Mouse (Mus musculus): ENCODE data around the gene Car6. TPM values are rescaled to one million over a fixed set of nuclear protein-coding genes. Genes with fewer than 3 reads are reported as not detected.

Car6 gene
- polyA plus RNA-seq, 1 experiment from 2014 or later: 0.33 TPM

DNA sequence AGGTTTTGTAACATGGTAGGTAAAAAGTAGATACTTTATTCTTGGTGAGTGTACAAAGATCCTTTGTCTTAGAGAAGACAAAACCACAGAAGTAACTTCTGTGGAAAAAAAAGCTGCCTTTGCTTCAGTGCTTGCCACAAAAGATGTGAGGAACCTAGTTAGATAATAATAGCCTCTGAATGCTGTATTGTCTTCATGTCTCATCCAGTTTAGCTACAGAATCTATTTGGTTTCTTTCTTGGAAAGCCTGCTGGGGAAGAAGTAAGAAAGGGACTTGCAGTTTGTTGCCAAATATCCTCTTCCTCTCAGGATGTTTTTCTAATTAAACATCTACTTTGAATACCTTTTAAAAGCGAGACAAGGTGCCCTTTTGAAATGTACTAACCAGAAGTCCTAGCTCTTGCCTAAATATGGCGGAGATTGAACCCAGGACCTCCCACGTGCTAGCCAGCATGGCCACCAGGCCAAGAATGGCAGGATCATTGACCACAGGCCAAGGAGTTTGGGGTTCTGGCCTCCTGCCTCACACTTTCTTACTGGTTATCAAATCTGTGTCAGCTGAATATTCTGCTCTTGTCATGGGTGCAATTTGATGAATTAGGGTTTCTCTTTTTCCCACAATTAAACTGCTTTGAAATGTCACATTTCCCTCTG is 37.4 kb upstream of the Car6 start:
- peaks cover 48% of the 10 kb centered on the region for H3K4me1 ChIP-seq (replicated peaks)
- no peaks in the 10 kb centered on the region for H3K27me3 ChIP-seq
- ATAC-seq (ENCODE audit: insufficient number of reproducible peaks, insufficient read depth, low FRiP score, low TSS enrichment, low read depth): no peak
- peaks cover 42% of the 10 kb centered on the region for H3K36me3 ChIP-seq
- WGBS: 4% methylated on average over 3 of the region's 3 CpGs
- H3K9ac ChIP-seq (replicated peaks): peak overlapping the region; percentile 85
- H3K4me3 ChIP-seq (replicated peaks): peak overlapping the region; percentile 72
- H3K4me2 ChIP-seq: peak overlapping the region; percentile 84
- H3K9me3 ChIP-seq: no peaks in the 10 kb centered on the region
- peak overlapping the region; percentile 99 for H3K27ac ChIP-seq

DNA sequence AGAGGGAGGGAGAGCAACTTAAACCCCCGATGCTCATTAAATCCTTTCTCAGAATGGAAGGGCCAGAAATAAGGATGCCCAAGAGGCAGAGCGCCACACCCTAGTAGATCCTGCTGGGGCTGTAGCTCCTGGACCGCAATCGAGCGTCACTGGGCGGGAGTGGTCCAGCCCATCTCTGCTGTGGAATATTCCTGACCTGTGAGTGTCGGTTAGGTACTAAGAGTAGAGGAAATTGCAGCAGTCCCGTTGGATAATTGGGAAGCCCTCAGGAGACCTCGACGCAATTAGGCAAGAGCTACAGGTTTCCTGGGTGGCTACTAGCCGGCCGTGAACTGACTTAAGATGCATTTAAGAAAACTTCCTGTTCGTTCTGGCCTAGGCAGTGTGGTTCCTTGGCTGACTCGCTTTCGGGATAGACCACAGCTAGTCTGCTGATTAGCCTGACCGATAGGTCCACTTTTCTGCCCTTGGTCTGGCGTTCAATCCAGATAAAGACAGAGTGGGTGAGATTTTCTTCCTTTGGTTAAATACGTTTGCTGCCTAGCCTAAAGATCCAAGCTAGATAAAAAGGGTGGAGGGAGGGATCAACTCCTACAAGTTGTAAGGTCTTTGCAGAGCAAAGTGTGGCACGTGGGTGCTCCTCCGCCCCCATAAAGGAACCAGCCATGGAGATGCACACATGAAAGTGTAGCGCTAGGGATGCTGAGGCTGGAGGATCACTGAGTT is 36.7 kb upstream of the Car6 start:
- peaks cover 48% of the 10 kb centered on the region for H3K4me1 ChIP-seq (replicated peaks)
- H3K9me3 ChIP-seq: no peaks in the 10 kb centered on the region
- H3K4me2 ChIP-seq: peak overlapping the region; percentile 84
- peak overlapping the region; percentile 85 for H3K9ac ChIP-seq (replicated peaks)
- H3K27me3 ChIP-seq: no peaks in the 10 kb centered on the region
- H3K4me3 ChIP-seq (replicated peaks): peak overlapping the region; percentile 72
- WGBS: under 1% methylated on average over 21 of the region's 21 CpGs
- peak overlapping the region; percentile 99 for H3K27ac ChIP-seq
- no peak for ATAC-seq (ENCODE audit: insufficient number of reproducible peaks, insufficient read depth, low FRiP score, low TSS enrichment, low read depth)
- peaks cover 34% of the 10 kb centered on the region for H3K36me3 ChIP-seq

DNA sequence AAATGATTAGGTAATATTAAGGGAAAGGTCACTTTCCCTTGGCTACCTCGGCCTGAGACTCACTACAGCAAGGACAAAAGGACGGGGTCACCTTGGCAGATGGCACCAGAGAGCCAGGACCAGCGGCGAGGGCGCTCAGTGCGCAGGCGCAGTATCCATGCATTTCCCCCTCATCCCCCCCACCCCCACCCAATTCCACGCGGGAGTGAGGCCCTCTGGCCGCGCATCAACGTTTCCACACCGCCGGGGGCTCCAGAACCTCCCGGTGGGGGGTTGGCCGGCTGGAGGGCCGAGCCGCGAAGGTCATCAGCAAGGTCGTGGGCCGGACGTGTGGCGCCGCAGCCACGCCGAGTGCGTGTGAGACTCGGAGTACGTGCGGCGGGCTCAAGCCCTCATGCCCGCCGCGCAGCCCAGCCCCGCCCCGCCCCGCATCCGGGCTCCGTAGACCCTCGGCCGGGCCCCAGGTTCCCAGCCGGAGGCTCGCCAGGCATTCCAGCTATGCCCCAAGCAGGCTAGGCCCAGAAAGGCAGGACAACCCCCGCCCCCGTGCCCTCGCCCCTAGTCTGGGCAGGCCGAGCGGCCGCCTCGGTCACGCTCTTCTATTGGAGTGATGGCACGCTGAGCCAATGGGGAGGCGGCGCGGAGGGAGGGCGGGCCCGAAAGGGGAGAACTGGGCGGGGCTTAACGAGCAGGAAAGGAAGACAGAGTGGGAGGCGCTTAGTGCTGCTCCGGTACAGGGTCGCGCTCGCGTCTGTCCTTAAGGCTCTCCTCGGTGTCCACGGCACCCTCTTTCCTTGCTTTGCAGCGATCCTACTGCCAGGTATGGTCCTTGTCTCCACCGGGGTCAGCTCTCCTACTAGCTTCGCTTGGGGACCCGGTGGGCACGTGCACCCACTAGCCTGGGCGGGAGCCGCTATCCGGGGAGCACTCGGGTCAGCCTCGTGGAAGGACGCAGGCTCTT is 35.7 kb upstream of the Car6 start, which contains the start of gene Eno1:
Eno1 (plus strand) TSS at position 201 of the 961 bp plus-strand sequence.
- Histone ChIP-seq H3K4me1 (replicated peaks) (peaks cover 47% of the 10 kb centered on the region), H3K4me2 (peak within 1 kb of the TSS; percentile 84)
- peak; percentile 98 for ATAC-seq (ENCODE audit: insufficient number of reproducible peaks, insufficient read depth, low FRiP score, low TSS enrichment, low read depth)

DNA sequence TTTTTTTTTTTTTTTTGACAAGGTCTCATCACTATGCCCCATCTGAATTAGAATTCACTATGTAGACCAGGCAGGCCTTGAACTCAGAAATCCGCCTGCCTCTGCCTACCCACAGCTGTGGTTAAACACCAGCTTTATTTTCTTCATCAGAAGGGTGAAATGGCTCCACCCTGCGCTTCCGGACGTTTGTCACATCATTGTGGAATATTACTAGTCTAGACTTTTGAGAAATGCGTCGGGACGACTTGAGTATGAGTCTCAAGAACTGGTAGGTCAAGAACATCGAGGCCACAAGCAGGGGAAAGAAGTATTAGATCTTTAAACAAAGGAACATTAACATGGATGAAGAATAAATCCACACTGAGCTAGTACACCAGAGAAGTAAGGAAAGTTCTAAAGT is 34.9 kb upstream of the Car6 start:
- peak overlapping the region; percentile 72 for H3K4me3 ChIP-seq (replicated peaks)
- H3K27me3 ChIP-seq: no peaks in the 10 kb centered on the region
- H3K27ac ChIP-seq: peak overlapping the region; percentile 99
- H3K9ac ChIP-seq (replicated peaks): peak overlapping the region; percentile 82
- H3K9me3 ChIP-seq: no peaks in the 10 kb centered on the region
- no peak for ATAC-seq (ENCODE audit: insufficient number of reproducible peaks, insufficient read depth, low FRiP score, low TSS enrichment, low read depth)
- peak overlapping the region; percentile 55 for H3K4me2 ChIP-seq
- WGBS: 80% methylated on average over 8 of the region's 8 CpGs
- peaks cover 47% of the 10 kb centered on the region for H3K4me1 ChIP-seq (replicated peaks)
- peaks cover 17% of the 10 kb centered on the region for H3K36me3 ChIP-seq

More for the DNA sequence above, 35.7 kb upstream of the Car6 start, which contains the start of gene Eno1:
- H3K4me3 ChIP-seq (replicated peaks): peak within 1 kb of the TSS; percentile 72
- no peaks in the 10 kb centered on the region for H3K27me3 ChIP-seq
- H3K27ac ChIP-seq: peak within 1 kb of the TSS; percentile 99
- H3K9ac ChIP-seq (replicated peaks): peak within 1 kb of the TSS; percentile 85
- WGBS: under 1% methylated on average over 75 of the region's 78 CpGs
- no peaks in the 10 kb centered on the region for H3K9me3 ChIP-seq
- peaks cover 24% of the 10 kb centered on the region for H3K36me3 ChIP-seq

DNA sequence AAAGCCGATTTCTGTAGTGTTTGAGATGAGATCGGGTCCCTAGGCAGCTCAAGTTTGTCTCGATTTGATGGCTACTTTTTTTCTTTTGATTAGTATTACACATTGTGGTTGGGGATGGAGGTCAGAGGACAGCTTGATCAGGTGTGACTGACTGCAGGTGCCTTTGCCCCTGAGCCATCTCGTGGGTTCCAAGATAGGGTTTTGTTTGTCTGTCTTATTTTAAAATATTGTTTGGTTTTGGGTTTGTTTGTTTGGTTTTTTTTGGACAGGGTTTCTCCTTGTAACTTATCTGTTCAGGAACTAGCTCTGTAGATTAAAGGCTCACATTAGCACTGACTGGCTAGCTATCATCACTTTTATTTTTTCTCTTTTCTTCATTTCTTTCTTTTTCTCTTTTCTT is 34.5 kb upstream of the Car6 start:
- WGBS: 81% methylated on average over 4 of the region's 4 CpGs
- H3K4me3 ChIP-seq (replicated peaks): no peak overlapping the region
- peaks cover 48% of the 10 kb centered on the region for H3K4me1 ChIP-seq (replicated peaks)
- H3K36me3 ChIP-seq: peaks cover 13% of the 10 kb centered on the region; the same call in 1 of the 2 replicates
- no peak overlapping the region for H3K4me2 ChIP-seq
- H3K9me3 ChIP-seq: no peaks in the 10 kb centered on the region
- peak overlapping the region; percentile 64 for H3K27ac ChIP-seq
- H3K27me3 ChIP-seq: no peaks in the 10 kb centered on the region
- no peak for ATAC-seq (ENCODE audit: insufficient number of reproducible peaks, insufficient read depth, low FRiP score, low TSS enrichment, low read depth)
- no peak overlapping the region for H3K9ac ChIP-seq (replicated peaks)

DNA sequence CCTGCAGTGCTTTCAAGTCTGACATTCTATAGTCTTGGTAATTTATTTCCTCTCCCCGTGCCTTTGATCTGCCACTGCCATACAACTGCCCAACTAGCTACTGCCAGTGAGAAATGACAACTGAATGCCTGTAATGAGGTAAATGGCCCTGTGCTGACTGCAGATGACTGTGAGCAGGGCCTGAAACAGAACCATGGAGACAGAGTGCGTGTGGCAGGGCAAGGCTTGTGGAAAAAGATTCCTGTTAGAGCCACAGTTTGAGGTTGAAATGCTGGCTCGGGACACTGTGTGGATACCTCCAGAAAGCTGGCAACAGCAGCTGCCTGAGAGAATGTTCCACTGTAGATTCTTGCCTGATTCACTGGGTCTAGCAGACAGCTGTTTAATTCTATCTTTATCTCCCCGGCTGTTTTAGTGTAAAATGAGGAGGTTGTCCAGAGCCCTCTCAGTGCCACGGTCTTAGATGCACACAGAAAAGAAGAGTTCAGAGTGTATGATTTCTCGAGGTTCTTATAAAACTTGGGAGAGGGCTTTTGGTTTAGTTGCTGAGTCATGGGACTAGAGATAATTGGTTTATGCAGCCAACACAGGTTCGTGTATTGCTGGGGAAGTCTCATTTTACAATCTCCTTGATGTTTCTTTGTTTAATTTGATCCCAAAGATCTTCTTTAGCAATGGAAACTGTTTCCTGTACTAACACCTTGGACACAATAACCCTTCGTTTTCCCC is 33.6 kb upstream of the Car6 start:
- no peak overlapping the region for H3K9ac ChIP-seq (replicated peaks)
- H3K4me1 ChIP-seq (replicated peaks): peaks cover 50% of the 10 kb centered on the region
- H3K4me2 ChIP-seq: no peak overlapping the region
- H3K36me3 ChIP-seq: peaks cover 6% of the 10 kb centered on the region; the same call in 1 of the 2 replicates
- no peak for ATAC-seq (ENCODE audit: insufficient number of reproducible peaks, insufficient read depth, low FRiP score, low TSS enrichment, low read depth)
- peak overlapping the region; percentile 73 for H3K27ac ChIP-seq
- H3K9me3 ChIP-seq: no peaks in the 10 kb centered on the region
- H3K4me3 ChIP-seq (replicated peaks): no peak overlapping the region
- WGBS: 23% methylated on average over 8 of the region's 8 CpGs
- no peaks in the 10 kb centered on the region for H3K27me3 ChIP-seq

DNA sequence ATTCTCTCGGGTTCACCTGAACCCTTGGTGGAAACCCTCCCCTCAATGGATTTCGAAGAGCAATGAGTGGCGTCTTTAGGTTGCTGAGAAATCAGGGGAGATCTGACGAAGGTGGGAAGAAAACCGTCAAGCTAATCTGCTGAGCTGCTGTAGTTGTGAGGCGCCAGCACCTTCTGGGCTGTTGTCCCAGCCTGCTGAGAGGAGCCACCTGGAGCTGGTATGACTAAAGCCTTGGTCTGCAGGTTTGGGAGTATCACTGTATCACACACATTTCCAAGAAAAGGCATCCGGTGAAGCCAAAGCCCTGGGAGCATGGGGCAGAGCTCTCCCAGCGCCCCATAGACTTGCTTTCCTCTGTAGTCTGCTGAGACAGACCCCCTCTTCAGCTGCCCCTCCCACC is 30.7 kb upstream of the Car6 start:
- Histone ChIP-seq H3K4me1 (replicated peaks) (peaks cover 51% of the 10 kb centered on the region), H3K9ac (replicated peaks) (no peak overlapping the region)
- no peak for ATAC-seq (ENCODE audit: insufficient number of reproducible peaks, insufficient read depth, low FRiP score, low TSS enrichment, low read depth)

DNA sequence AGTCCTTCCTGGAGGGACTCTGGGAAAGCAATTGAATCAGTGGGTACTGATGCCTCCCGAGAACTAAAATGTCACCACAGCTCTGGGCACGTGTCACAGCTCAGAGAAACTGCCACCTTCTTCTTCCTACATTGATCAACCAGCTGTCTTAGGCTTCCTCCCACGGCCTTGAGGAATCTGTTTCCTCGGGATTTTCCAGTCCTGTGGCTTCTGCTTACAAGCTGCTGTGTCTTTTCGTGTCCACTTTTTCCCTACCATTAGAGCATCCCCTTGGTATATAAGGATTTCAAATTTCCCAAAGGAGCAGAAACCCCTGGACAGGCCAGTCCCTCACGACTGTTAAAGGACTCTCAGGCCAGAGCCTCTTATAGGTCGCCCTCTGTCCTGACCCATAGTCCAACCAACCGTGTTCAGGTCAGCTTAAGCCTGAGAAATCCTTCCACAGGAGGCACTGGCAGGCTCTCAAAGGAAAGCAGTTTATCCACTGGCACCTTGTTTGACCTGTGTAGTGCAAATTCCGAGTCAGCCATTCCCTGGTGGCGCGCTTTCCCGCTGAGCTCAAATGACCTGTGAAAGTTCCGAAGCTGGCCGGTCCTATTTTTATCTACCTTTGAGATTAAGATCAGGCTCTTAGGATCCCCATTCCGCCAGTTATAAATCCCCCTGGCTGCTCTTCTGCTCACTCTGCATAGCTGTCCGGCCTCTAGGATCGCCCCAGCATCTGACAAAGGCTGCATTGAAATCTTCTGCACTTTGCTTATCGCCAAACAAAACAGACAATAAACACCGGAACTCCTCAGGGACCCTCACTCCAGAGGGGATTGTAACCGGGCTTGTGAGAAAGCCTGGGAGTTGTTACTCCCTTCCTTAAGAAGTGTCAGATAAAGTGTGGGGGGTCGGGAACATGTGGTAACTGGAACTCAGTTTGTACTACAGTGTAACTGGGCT is 29.6 kb upstream of the Car6 start:
- WGBS: 9% methylated on average over 21 of the region's 21 CpGs
- Histone ChIP-seq H3K9me3 (no peaks in the 10 kb centered on the region), H3K27ac (peak overlapping the region; percentile 50; the same call in 1 of the 2 replicates), H3K4me1 (replicated peaks) (peaks cover 54% of the 10 kb centered on the region), H3K4me2 (peak overlapping the region; percentile 31), H3K27me3 (no peaks in the 10 kb centered on the region), H3K36me3 (no peaks in the 10 kb centered on the region), H3K9ac (replicated peaks) (peak overlapping the region; percentile 12; the same call in 1 of the 2 replicates), H3K4me3 (replicated peaks) (no peak overlapping the region)
- no peak for ATAC-seq (ENCODE audit: insufficient number of reproducible peaks, insufficient read depth, low FRiP score, low TSS enrichment, low read depth)

More for the DNA sequence above, 30.7 kb upstream of the Car6 start:
- Histone ChIP-seq H3K4me3 (replicated peaks) (no peak overlapping the region), H3K4me2 (no peak overlapping the region), H3K9me3 (no peaks in the 10 kb centered on the region), H3K36me3 (no peaks in the 10 kb centered on the region), H3K27me3 (no peaks in the 10 kb centered on the region), H3K27ac (no peak overlapping the region)
- 49% methylated on average over 8 of the region's 8 CpGs for WGBS

DNA sequence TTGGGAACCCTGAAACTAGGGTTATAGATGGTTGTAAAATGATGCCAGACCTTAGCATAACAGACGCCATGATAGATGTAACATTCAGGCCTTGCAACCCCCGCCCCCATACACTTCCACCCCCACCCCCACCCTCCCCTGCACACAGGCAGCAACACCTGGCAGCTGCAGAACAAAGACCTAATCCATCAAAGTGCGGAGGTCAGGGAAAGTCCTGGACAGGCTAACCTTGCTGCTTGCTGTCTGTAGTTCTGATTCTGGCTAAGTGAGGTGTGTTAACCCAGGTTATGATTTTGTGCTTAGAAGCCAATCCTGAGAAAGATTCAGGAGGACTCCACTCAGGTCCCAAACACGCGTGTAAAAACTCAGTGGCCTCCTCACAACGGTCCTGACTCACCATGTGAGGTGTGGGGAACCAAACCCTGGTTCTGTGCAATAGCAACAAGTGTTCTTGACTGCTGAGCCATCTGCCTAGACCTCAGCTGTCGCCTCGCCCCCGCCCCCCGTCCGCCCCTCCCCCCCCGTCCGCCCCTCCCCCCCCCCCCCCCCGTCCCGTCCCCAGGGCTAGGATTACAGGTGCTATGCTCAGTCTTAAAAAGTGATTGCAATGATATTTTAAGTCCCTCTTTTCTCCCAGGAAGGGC is 28.7 kb upstream of the Car6 start:
- H3K9me3 ChIP-seq: no peaks in the 10 kb centered on the region
- no peak for ATAC-seq (ENCODE audit: insufficient number of reproducible peaks, insufficient read depth, low FRiP score, low TSS enrichment, low read depth)
- no peak overlapping the region; the same call in 1 of the 2 replicates for H3K9ac ChIP-seq (replicated peaks)
- no peak overlapping the region for H3K4me2 ChIP-seq
- WGBS: 19% methylated on average over 10 of the region's 15 CpGs
- peak overlapping the region; percentile 50; the same call in 1 of the 2 replicates for H3K27ac ChIP-seq
- no peaks in the 10 kb centered on the region for H3K36me3 ChIP-seq
- no peak overlapping the region for H3K4me3 ChIP-seq (replicated peaks)
- H3K27me3 ChIP-seq: no peaks in the 10 kb centered on the region
- peaks cover 52% of the 10 kb centered on the region for H3K4me1 ChIP-seq (replicated peaks)

All from limb, embryonic 12.5 days (tissue).